Mouse (Mus musculus) C2C12 (cell line): ENCODE results near the gene Casc3. TPM values are rescaled to one million over a fixed set of nuclear protein-coding genes. Genes with fewer than 3 reads are reported as not detected.

Experiments
- H3K27me3 ChIP-seq: one replicate; pipeline ENCODE4 v1.6.1; 2011; ENCODE audit not compliant: control insufficient read depth, insufficient read depth, insufficient read length
- H3K36me3 ChIP-seq: one replicate; pipeline ENCODE4 v1.6.1; 2011; ENCODE audit not compliant: control insufficient read depth, insufficient read depth
- H3K4me3 ChIP-seq: one replicate; pipeline ENCODE4 v1.5.1; 2011; ENCODE audit warnings: mild to moderate bottlenecking, control low read depth; ENCODE audit not compliant: poor library complexity, insufficient read depth, severe bottlenecking
- H3K79me2 ChIP-seq: one replicate; pipeline ENCODE4 v1.6.1; 2011; ENCODE audit not compliant: control insufficient read depth, insufficient read depth
- H3K79me3 ChIP-seq: one replicate; pipeline ENCODE4 v1.6.1; 2011; ENCODE audit warnings: low read depth, control low read depth
- H3ac ChIP-seq: one replicate; pipeline ENCODE3; 2011; ENCODE audit warnings: low read depth; ENCODE audit not compliant: control insufficient read depth, insufficient read length
- CEBPB ChIP-seq: IDR thresholded peaks from one replicate; pipeline ENCODE4 v1.6.1; 2011; ENCODE audit warnings: low read depth, mild to moderate bottlenecking, control low read depth, moderate library complexity
- CTCF ChIP-seq: IDR thresholded peaks from one replicate; pipeline ENCODE4 v1.5.1; 2011; ENCODE audit not compliant: control insufficient read depth, insufficient read depth, insufficient read length
- FOSL1 ChIP-seq: IDR thresholded peaks from one replicate; pipeline ENCODE4 v1.8.0; 2011; ENCODE audit warnings: mild to moderate bottlenecking, low read length; ENCODE audit not compliant: poor library complexity, insufficient read depth, severe bottlenecking
- MAX ChIP-seq: IDR thresholded peaks from one replicate; pipeline ENCODE4 v1.6.1; 2011; ENCODE audit warnings: mild to moderate bottlenecking, control low read depth
- MYOD1 ChIP-seq: IDR thresholded peaks from one replicate; pipeline ENCODE4 v1.6.1; 2011; ENCODE audit warnings: low read depth; ENCODE audit not compliant: control insufficient read depth, insufficient read length
- MYOG ChIP-seq: IDR thresholded peaks from one replicate; pipeline ENCODE4 v1.6.1; 2011; ENCODE audit not compliant: control insufficient read depth, insufficient read length; ENCODE audit errors: extremely low read depth
- USF1 ChIP-seq: IDR thresholded peaks from one replicate; pipeline ENCODE4 v1.6.1; 2011; ENCODE audit warnings: low read depth, mild to moderate bottlenecking, control low read depth, moderate library complexity
- polyA plus RNA-seq: library from polyadenylated mRNA; unstranded; fragments of >200 nt; fragmentation: generic; extraction: Trizol; gene quantifications from one replicate; pipeline ENCODE4 v1.2.1, GENCODE M21; 2012; ENCODE audit warnings: missing spikeins

The Casc3 gene
- polyA plus RNA-seq, 1 experiment = 24.4 TPM

DNA sequence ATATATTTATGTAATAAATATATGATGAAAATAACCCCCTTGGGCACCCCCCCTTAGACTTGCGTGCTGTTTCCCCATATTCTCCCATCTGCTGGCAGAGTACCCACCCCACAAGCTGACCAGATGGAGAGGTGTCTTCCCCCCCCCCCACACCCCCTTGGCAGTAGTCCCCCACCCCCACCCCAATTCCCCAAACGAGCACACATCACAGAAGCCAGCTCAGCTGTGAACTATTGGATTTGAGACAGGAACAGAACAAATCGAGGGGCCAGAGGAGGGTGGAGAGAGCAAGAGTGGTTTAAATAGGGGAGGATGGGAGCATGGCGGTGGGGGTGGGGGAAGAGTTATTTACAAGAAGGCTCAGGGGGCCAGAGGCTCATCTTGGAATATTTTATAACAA is 37.0 kb upstream of the Casc3 start:
- Histone ChIP-seq H3K27me3 (no peaks in the 10 kb centered on the region), H3ac (no peak overlapping the region), H3K36me3 (peaks cover 41% of the 10 kb centered on the region), H3K79me3 (peaks cover 6% of the 10 kb centered on the region), H3K79me2 (peaks cover 13% of the 10 kb centered on the region), H3K4me3 (no peak overlapping the region)
- TF ChIP-seq CEBPB (no peak), MYOD1 (no peak), MYOG (no peak), FOSL1 (no peak), MAX (no peak), USF1 (no peak), CTCF (no peak)

- Histone ChIP-seq H3K4me3 (no peak overlapping the region), H3K79me3 (peaks cover 6% of the 10 kb centered on the region), H3K27me3 (no peaks in the 10 kb centered on the region), H3ac (no peak overlapping the region), H3K36me3 (peaks cover 41% of the 10 kb centered on the region), H3K79me2 (peaks cover 13% of the 10 kb centered on the region)
- TF ChIP-seq CEBPB = no peak
- no peak for TF ChIP-seq USF1
- TF ChIP-seq MAX = no peak
- TF ChIP-seq MYOD1 = no peak
- no peak for TF ChIP-seq FOSL1
- no peak for TF ChIP-seq MYOG
- no peak for TF ChIP-seq CTCF
These were observed 36.3 kb upstream of the Casc3 start for GRCm38 (mm10) chr11:98768127-98769006.

GRCm38 (mm10) chr11:98769007-98769954 is 35.4 kb upstream of the Casc3 start:
- H3K27me3 ChIP-seq = no peaks in the 10 kb centered on the region
- TF ChIP-seq MYOG (no peak), CEBPB (no peak), MYOD1 (no peak), MAX (no peak), CTCF (no peak), USF1 (no peak), FOSL1 (no peak)
- peaks cover 8% of the 10 kb centered on the region for H3K79me3 ChIP-seq
- H3K4me3 ChIP-seq = no peak overlapping the region
- H3K79me2 ChIP-seq = peaks cover 16% of the 10 kb centered on the region
- peaks cover 41% of the 10 kb centered on the region for H3K36me3 ChIP-seq
- no peak overlapping the region for H3ac ChIP-seq

DNA sequence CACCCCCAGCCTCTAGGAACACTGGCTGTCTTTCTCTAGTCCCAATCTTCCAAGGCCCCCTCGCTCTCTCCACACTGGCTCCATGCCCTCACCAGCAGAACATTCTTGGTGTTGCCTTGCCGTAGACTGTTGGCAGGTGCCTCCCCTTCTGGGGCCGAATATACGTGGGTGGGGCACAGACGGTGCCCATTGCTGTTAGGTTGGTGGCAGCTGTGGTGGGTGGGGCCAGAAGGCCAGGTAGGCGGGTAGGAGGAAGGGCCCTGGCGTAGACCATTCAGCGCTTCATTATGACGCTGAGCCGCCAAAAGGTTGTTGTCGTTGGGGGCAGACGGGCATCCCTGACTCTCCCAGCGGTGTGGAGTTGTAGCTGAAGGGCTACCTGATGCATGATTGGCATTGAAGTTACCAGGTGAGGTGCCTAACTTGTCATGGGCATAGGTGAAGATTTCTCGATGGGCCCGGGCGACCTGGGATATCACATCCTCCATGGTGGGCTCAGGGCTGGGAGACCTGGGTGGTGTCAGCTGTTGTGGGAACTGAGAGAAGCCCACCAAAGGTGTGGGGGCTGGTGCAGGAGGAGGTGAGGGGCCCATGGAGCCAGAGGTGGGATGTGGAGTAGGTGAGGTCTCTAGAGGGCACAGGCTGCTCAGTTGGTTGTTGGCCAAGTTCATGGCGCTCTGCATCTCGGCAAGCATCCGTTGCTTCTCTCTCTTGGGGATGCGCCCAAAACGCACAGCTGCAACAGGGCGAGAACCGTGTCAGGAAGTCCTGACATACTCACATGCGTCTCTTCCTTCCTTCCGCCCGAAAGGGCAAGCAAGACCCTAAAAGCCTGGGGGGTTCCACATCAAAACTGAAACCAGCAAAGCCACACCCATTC is 34.4 kb upstream of the Casc3 start:
- TF ChIP-seq FOSL1 (no peak), CTCF (no peak), USF1 (no peak), MYOD1 (no peak), MAX (no peak), MYOG (no peak), CEBPB (no peak)
- H3K79me3 ChIP-seq = peaks cover 12% of the 10 kb centered on the region
- H3K27me3 ChIP-seq = no peaks in the 10 kb centered on the region
- peaks cover 22% of the 10 kb centered on the region for H3K79me2 ChIP-seq
- H3K36me3 ChIP-seq = peaks cover 41% of the 10 kb centered on the region
- H3K4me3 ChIP-seq = no peak overlapping the region
- H3ac ChIP-seq = no peak overlapping the region

GRCm38 (mm10) chr11:98771131-98771530 is 33.6 kb upstream of the Casc3 start:
- Histone ChIP-seq H3ac (no peak overlapping the region), H3K79me3 (peaks cover 12% of the 10 kb centered on the region), H3K79me2 (peaks cover 26% of the 10 kb centered on the region), H3K27me3 (no peaks in the 10 kb centered on the region), H3K4me3 (no peak overlapping the region), H3K36me3 (peaks cover 41% of the 10 kb centered on the region)
- TF ChIP-seq MAX (no peak), CEBPB (no peak), MYOG (no peak), MYOD1 (no peak), USF1 (no peak), CTCF (no peak), FOSL1 (no peak)
